Mouse (Mus musculus) left cerebral cortex, postnatal 14 days (tissue): ENCODE measurements at regions not wholly inside any gene's neighbourhood (a gene's known extent, or its start where the extent isn't known, plus 50 kb on each side); places are given as distances from the start of the nearest gene placed in this dataset.

Experiments used
- DNase-seq, 2 experiments: peaks; one replicate each; pipeline ENCODE4 v3.0.0; 2021 to 2022; ENCODE audit warnings: low spot score in 2 of 2, mixed read lengths in 1 of 2
- intact Hi-C: fragments of 180-260 bp; cut with DNase I; formaldehyde crosslinking; loops from one replicate; pipeline ENCODE4 v1.15.1; 2025

GRCm38 (mm10) chrX:57869648-57870047, 152.9 kb upstream of the Zic3 start:
- DNase-seq, result no peak
- intact Hi-C loops, result no loop called here

- intact Hi-C loops, result loop anchor here (5.0 to 10.0 kb wide), 2 partner anchors 101 to 482 kb away; no protein-coding TSS in a partner anchor
- no peak for DNase-seq
Observed at GRCm38 (mm10) chrX:57916705-57917104, 105.8 kb upstream of the Zic3 start.

- no peak for DNase-seq
- intact Hi-C loops, result loop anchor here (5.0 to 10.0 kb wide), 2 partner anchors 100 to 483 kb away; no protein-coding TSS in a partner anchor
Observed at GRCm38 (mm10) chrX:57917441-57918145, 104.9 kb upstream of the Zic3 start.

GRCm38 (mm10) chrX:57918181-57919115, 104.1 kb upstream of the Zic3 start:
- DNase-seq, result no peak
- intact Hi-C loops, result loop anchor here (5.0 to 10.0 kb wide), 2 partner anchors 99 to 484 kb away; no protein-coding TSS in a partner anchor

- DNase-seq, result no peak
- intact Hi-C loops, result loop anchor here (5.0 to 10.0 kb wide), 5 partner anchors 97 to 575 kb away; no protein-coding TSS in a partner anchor
Observed at GRCm38 (mm10) chrX:57919886-57920285, 102.6 kb upstream of the Zic3 start.

GRCm38 (mm10) chrX:57920376-57920775, 102.1 kb upstream of the Zic3 start:
- intact Hi-C loops, result loop anchor here (5.0 to 10.0 kb wide), 3 partner anchors 112 to 574 kb away; no protein-coding TSS in a partner anchor
- DNase-seq, result no peak

GRCm38 (mm10) chrX:57921294-57921693, 101.2 kb upstream of the Zic3 start:
- intact Hi-C loops, result loop anchor here (5.0 to 10.0 kb wide), 3 partner anchors 111 to 574 kb away; no protein-coding TSS in a partner anchor
- no peak for DNase-seq

- no peak for DNase-seq
- intact Hi-C loops, result loop anchor here (5.0 to 10.0 kb wide), 3 partner anchors 110 to 573 kb away; no protein-coding TSS in a partner anchor
Observed at GRCm38 (mm10) chrX:57921821-57922449, 100.6 kb upstream of the Zic3 start.

- intact Hi-C loops, result loop anchor here (5.0 to 10.0 kb wide), 3 partner anchors 108 to 571 kb away; no protein-coding TSS in a partner anchor
- peak in 1 of 2 experiments; percentile 21 for DNase-seq
Observed at GRCm38 (mm10) chrX:57923836-57924235, 98.7 kb upstream of the Zic3 start.

GRCm38 (mm10) chrX:57935621-57936020, 86.9 kb upstream of the Zic3 start:
- DNase-seq, result no peak
- intact Hi-C loops, result no loop called here

- no peak for DNase-seq
- intact Hi-C loops, result no loop called here
Observed at GRCm38 (mm10) chrX:57938248-57938836, 84.2 kb upstream of the Zic3 start.

- no peak for DNase-seq
Observed at GRCm38 (mm10) chrX:57950896-57951295, 71.6 kb upstream of the Zic3 start.

GRCm38 (mm10) chrX:57951301-57951700, 71.2 kb upstream of the Zic3 start:
- intact Hi-C loops, result no loop called here
- no peak for DNase-seq

More at GRCm38 (mm10) chrX:57950896-57951295, 71.6 kb upstream of the Zic3 start:
- intact Hi-C loops, result no loop called here

- intact Hi-C loops, result no loop called here
- DNase-seq, result no peak
Observed at GRCm38 (mm10) chrX:57954594-57955185, 67.8 kb upstream of the Zic3 start.
